Mouse (Mus musculus): Measurements from ENCODE around the gene Lat.
"Not testable (repeated sequence)": the region's sequence is repeated elsewhere in the genome, so short reads cannot be mapped to it uniquely, and the experiment has no call there.

Gene Lat

GRCm38 (mm10) chr7:126369393-126369792 is at the start of gene Lat:
TSS of gene Lat (minus strand) at chr7:126369570.
- DNase-seq (ENCODE audit: low read depth, low spot score), result peak; percentile 40

GRCm38 (mm10) chr7:126418496-126418895 is 49.1 kb upstream of the Lat start:
- no peak for DNase-seq (ENCODE audit: low read depth, low spot score)

GRCm38 (mm10) chr7:126417606-126418005 is 48.2 kb upstream of the Lat start:
- no peak for DNase-seq (ENCODE audit: low read depth, low spot score)

GRCm38 (mm10) chr7:126417045-126417444 is 47.7 kb upstream of the Lat start:
- no peak for DNase-seq (ENCODE audit: low read depth, low spot score)

GRCm38 (mm10) chr7:126416615-126417014 is 47.2 kb upstream of the Lat start:
- DNase-seq (ENCODE audit: low read depth, low spot score), result no peak

- no peak for DNase-seq (ENCODE audit: low read depth, low spot score)
Measured at GRCm38 (mm10) chr7:126414725-126415124, 45.4 kb upstream of the Lat start, which contains the start of gene Cd19. TSS of gene Cd19 (minus strand) at chr7:126414889.

GRCm38 (mm10) chr7:126411061-126411460 is 41.7 kb upstream of the Lat start:
- no peak for DNase-seq (ENCODE audit: low read depth, low spot score)

GRCm38 (mm10) chr7:126408686-126409085 is 39.3 kb upstream of the Lat start:
- DNase-seq (ENCODE audit: low read depth, low spot score), result no peak

GRCm38 (mm10) chr7:126402518-126402917 is 33.1 kb upstream of the Lat start:
- DNase-seq (ENCODE audit: low read depth, low spot score), result not testable (repeated sequence)

- peak; percentile 90 for DNase-seq (ENCODE audit: low read depth, low spot score)
Measured at GRCm38 (mm10) chr7:126399548-126399947, 30.2 kb upstream of the Lat start.

GRCm38 (mm10) chr7:126397822-126398221 is 28.5 kb upstream of the Lat start:
- no peak for DNase-seq (ENCODE audit: low read depth, low spot score)

GRCm38 (mm10) chr7:126397221-126397620 is 27.9 kb upstream of the Lat start:
- no peak for DNase-seq (ENCODE audit: low read depth, low spot score)

GRCm38 (mm10) chr7:126396298-126397119 is 27.1 kb upstream of the Lat start, which contains the start of gene Nfatc2ip:
TSS of gene Nfatc2ip (minus strand) at chr7:126396737.
- DNase-seq (ENCODE audit: low read depth, low spot score), result peak; percentile 98

GRCm38 (mm10) chr7:126392086-126392884 is 22.9 kb upstream of the Lat start:
- DNase-seq (ENCODE audit: low read depth, low spot score), result peak; percentile 97

- peak; percentile 72 for DNase-seq (ENCODE audit: low read depth, low spot score)
Measured at GRCm38 (mm10) chr7:126388185-126388584, 18.8 kb upstream of the Lat start.

- DNase-seq (ENCODE audit: low read depth, low spot score), result no peak
Measured at GRCm38 (mm10) chr7:126383565-126383964, 14.2 kb upstream of the Lat start.

- DNase-seq (ENCODE audit: low read depth, low spot score), result peak; percentile 98
Measured at GRCm38 (mm10) chr7:126377278-126378158, 8.1 kb upstream of the Lat start, which contains the start of gene Spns1. TSS of gene Spns1 (minus strand) at chr7:126377450.

GRCm38 (mm10) chr7:126376903-126377277 is 7.5 kb upstream of the Lat start:
- DNase-seq (ENCODE audit: low read depth, low spot score), result no peak

- DNase-seq (ENCODE audit: low read depth, low spot score), result no peak
Measured at GRCm38 (mm10) chr7:126375012-126375411, 5.6 kb upstream of the Lat start.

- no peak for DNase-seq (ENCODE audit: low read depth, low spot score)
Measured at GRCm38 (mm10) chr7:126374526-126374925, 5.2 kb upstream of the Lat start.

GRCm38 (mm10) chr7:126373007-126373406 is 3.6 kb upstream of the Lat start:
- DNase-seq (ENCODE audit: low read depth, low spot score), result peak; percentile 84

Measured in ZHBTc4 (cell line).